Mouse (Mus musculus): ENCODE data around the gene Mgmt. TPM values are rescaled to one million over a fixed set of nuclear protein-coding genes. Genes with fewer than 3 reads are reported as not detected.

Mgmt gene
- polyA plus RNA-seq, 1 experiment from 2014 or later, result 1.6 TPM

GRCm38 (mm10) chr7:137037872-137038271 lies 143.5 kb downstream of the Mgmt start:
- 91% methylated on average over 5 of the region's 5 CpGs for WGBS (ENCODE audit: missing documents)
- no peak overlapping the region for H3K27ac ChIP-seq
- H3K4me3 ChIP-seq (ENCODE audit: inconsistent target), result no peak overlapping the region
- no peaks in the 10 kb centered on the region for H3K79me2 ChIP-seq (ENCODE audit: inconsistent target)
- no peaks in the 10 kb centered on the region for H3K36me3 ChIP-seq (ENCODE audit: inconsistent target)

- Histone ChIP-seq H3K79me2 (ENCODE audit: inconsistent target) (no peaks in the 10 kb centered on the region), H3K36me3 (ENCODE audit: inconsistent target) (no peaks in the 10 kb centered on the region), H3K27ac (no peak overlapping the region), H3K4me3 (ENCODE audit: inconsistent target) (no peak overlapping the region)
- WGBS (ENCODE audit: missing documents), result 70% methylated on average over 10 of the region's 10 CpGs
These were observed 144.0 kb downstream of the Mgmt start for GRCm38 (mm10) chr7:137038311-137038945.

GRCm38 (mm10) chr7:137038946-137039320 lies 144.5 kb downstream of the Mgmt start:
- Histone ChIP-seq H3K4me3 (ENCODE audit: inconsistent target) (no peak overlapping the region), H3K79me2 (ENCODE audit: inconsistent target) (no peaks in the 10 kb centered on the region), H3K36me3 (ENCODE audit: inconsistent target) (no peaks in the 10 kb centered on the region), H3K27ac (no peak overlapping the region)
- WGBS (ENCODE audit: missing documents), result 88% methylated on average over 7 of the region's 7 CpGs

GRCm38 (mm10) chr7:137040646-137041045 lies 146.2 kb downstream of the Mgmt start:
- no peak overlapping the region for H3K27ac ChIP-seq
- H3K79me2 ChIP-seq (ENCODE audit: inconsistent target), result no peaks in the 10 kb centered on the region
- WGBS (ENCODE audit: missing documents), result 87% methylated on average over 8 of the region's 8 CpGs
- H3K36me3 ChIP-seq (ENCODE audit: inconsistent target), result no peaks in the 10 kb centered on the region
- no peak overlapping the region for H3K4me3 ChIP-seq (ENCODE audit: inconsistent target)

GRCm38 (mm10) chr7:137046891-137047290 lies 152.5 kb downstream of the Mgmt start:
- 99% methylated on average over 4 of the region's 4 CpGs for WGBS (ENCODE audit: missing documents)
- no peak overlapping the region for H3K4me3 ChIP-seq (ENCODE audit: inconsistent target)
- H3K79me2 ChIP-seq (ENCODE audit: inconsistent target), result no peaks in the 10 kb centered on the region
- H3K36me3 ChIP-seq (ENCODE audit: inconsistent target), result no peaks in the 10 kb centered on the region
- H3K27ac ChIP-seq, result no peak overlapping the region

- Histone ChIP-seq H3K27ac (no peak overlapping the region), H3K36me3 (ENCODE audit: inconsistent target) (no peaks in the 10 kb centered on the region), H3K4me3 (ENCODE audit: inconsistent target) (no peak overlapping the region), H3K79me2 (ENCODE audit: inconsistent target) (no peaks in the 10 kb centered on the region)
- 97% methylated on average over 8 of the region's 8 CpGs for WGBS (ENCODE audit: missing documents)
These were observed 153.9 kb downstream of the Mgmt start for GRCm38 (mm10) chr7:137048086-137048922.

- H3K27ac ChIP-seq, result no peak overlapping the region
- no peak overlapping the region for H3K4me3 ChIP-seq (ENCODE audit: inconsistent target)
- no peaks in the 10 kb centered on the region for H3K79me2 ChIP-seq (ENCODE audit: inconsistent target)
- no peaks in the 10 kb centered on the region for H3K36me3 ChIP-seq (ENCODE audit: inconsistent target)
- WGBS (ENCODE audit: missing documents), result 75% methylated on average over 5 of the region's 5 CpGs
These were observed 159.9 kb downstream of the Mgmt start for GRCm38 (mm10) chr7:137054343-137054742.

- no peaks in the 10 kb centered on the region for H3K79me2 ChIP-seq (ENCODE audit: inconsistent target)
- 81% methylated on average over 5 of the region's 5 CpGs for WGBS (ENCODE audit: missing documents)
- no peaks in the 10 kb centered on the region for H3K36me3 ChIP-seq (ENCODE audit: inconsistent target)
- no peak overlapping the region for H3K27ac ChIP-seq
- H3K4me3 ChIP-seq (ENCODE audit: inconsistent target), result no peak overlapping the region
These were observed 161.7 kb downstream of the Mgmt start for GRCm38 (mm10) chr7:137056126-137056525.

- H3K36me3 ChIP-seq (ENCODE audit: inconsistent target), result no peaks in the 10 kb centered on the region
- WGBS (ENCODE audit: missing documents), result 76% methylated on average over 3 of the region's 3 CpGs
- H3K27ac ChIP-seq, result no peak overlapping the region
- H3K79me2 ChIP-seq (ENCODE audit: inconsistent target), result no peaks in the 10 kb centered on the region
- no peak overlapping the region for H3K4me3 ChIP-seq (ENCODE audit: inconsistent target)
These were observed 166.1 kb downstream of the Mgmt start for GRCm38 (mm10) chr7:137060488-137060887.

- Histone ChIP-seq H3K79me2 (ENCODE audit: inconsistent target) (no peaks in the 10 kb centered on the region), H3K36me3 (ENCODE audit: inconsistent target) (no peaks in the 10 kb centered on the region), H3K27ac (no peak overlapping the region), H3K4me3 (ENCODE audit: inconsistent target) (no peak overlapping the region)
- WGBS (ENCODE audit: missing documents), result 96% methylated on average over 6 of the region's 6 CpGs
These were observed 166.7 kb downstream of the Mgmt start for GRCm38 (mm10) chr7:137061109-137061508.

- Histone ChIP-seq H3K4me3 (ENCODE audit: inconsistent target) (no peak overlapping the region), H3K79me2 (ENCODE audit: inconsistent target) (no peaks in the 10 kb centered on the region), H3K36me3 (ENCODE audit: inconsistent target) (no peaks in the 10 kb centered on the region), H3K27ac (no peak overlapping the region)
- 85% methylated on average over 9 of the region's 9 CpGs for WGBS (ENCODE audit: missing documents)
These were observed 169.8 kb downstream of the Mgmt start for GRCm38 (mm10) chr7:137064255-137064654.

GRCm38 (mm10) chr7:137065408-137065807 lies 171.0 kb downstream of the Mgmt start:
- H3K27ac ChIP-seq, result no peak overlapping the region
- 94% methylated on average over 5 of the region's 5 CpGs for WGBS (ENCODE audit: missing documents)
- no peaks in the 10 kb centered on the region for H3K79me2 ChIP-seq (ENCODE audit: inconsistent target)
- H3K4me3 ChIP-seq (ENCODE audit: inconsistent target), result no peak overlapping the region
- H3K36me3 ChIP-seq (ENCODE audit: inconsistent target), result no peaks in the 10 kb centered on the region

GRCm38 (mm10) chr7:137066211-137066610 lies 171.8 kb downstream of the Mgmt start:
- no peak overlapping the region for H3K27ac ChIP-seq
- no peaks in the 10 kb centered on the region for H3K36me3 ChIP-seq (ENCODE audit: inconsistent target)
- WGBS (ENCODE audit: missing documents), result 91% methylated on average over 3 of the region's 3 CpGs
- no peak overlapping the region for H3K4me3 ChIP-seq (ENCODE audit: inconsistent target)
- no peaks in the 10 kb centered on the region for H3K79me2 ChIP-seq (ENCODE audit: inconsistent target)

GRCm38 (mm10) chr7:137066997-137067396 lies 172.6 kb downstream of the Mgmt start:
- Histone ChIP-seq H3K4me3 (ENCODE audit: inconsistent target) (no peak overlapping the region), H3K27ac (no peak overlapping the region), H3K79me2 (ENCODE audit: inconsistent target) (no peaks in the 10 kb centered on the region), H3K36me3 (ENCODE audit: inconsistent target) (no peaks in the 10 kb centered on the region)
- WGBS (ENCODE audit: missing documents), result 89% methylated on average over 4 of the region's 4 CpGs

- no peaks in the 10 kb centered on the region for H3K36me3 ChIP-seq (ENCODE audit: inconsistent target)
- no peaks in the 10 kb centered on the region for H3K79me2 ChIP-seq (ENCODE audit: inconsistent target)
- WGBS (ENCODE audit: missing documents), result 88% methylated on average over 6 of the region's 6 CpGs
These were observed 173.3 kb downstream of the Mgmt start for GRCm38 (mm10) chr7:137067758-137068157.

More at GRCm38 (mm10) chr7:137067758-137068157, 173.3 kb downstream of the Mgmt start:
- no peak overlapping the region for H3K27ac ChIP-seq
- H3K4me3 ChIP-seq (ENCODE audit: inconsistent target), result no peak overlapping the region

Data from macrophage (primary cell).